Mouse (Mus musculus): ENCODE data around the gene Tyrobp. TPM values are rescaled to one million over a fixed set of nuclear protein-coding genes. Genes with fewer than 3 reads are reported as not detected.

Gene Tyrobp
- polyA plus RNA-seq (2012; rRNA removed), result 7.0 and 9.1 TPM in 2 replicates

DNA sequence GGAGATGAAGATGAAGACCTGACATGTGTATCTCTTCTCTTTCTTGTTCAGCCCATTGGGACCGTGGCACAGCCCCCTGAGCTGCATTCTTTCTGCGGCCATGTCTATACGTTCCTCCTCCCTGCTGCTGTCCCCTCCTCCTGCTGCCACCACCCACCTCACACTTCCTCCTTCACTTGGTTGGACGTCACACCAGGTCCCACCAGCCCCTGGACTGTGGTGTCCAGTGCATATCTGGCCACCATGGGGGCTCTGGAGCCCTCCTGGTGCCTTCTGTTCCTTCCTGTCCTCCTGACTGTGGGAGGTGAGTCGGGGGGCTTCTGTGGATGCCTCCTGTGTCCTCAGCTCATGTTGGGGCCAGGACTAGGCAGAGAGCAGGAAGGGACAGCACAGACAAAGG lies at the start of gene Tyrobp:
TSS of gene Tyrobp (plus strand) at position 165 of the 400 bp plus-strand sequence.
- Histone ChIP-seq H3K4me1 (ENCODE audit: control insufficient read depth, insufficient read depth, low read length) (peaks cover 2% of the 10 kb centered on the region; the same call in 1 of the 2 replicates), H3K27ac (ENCODE audit: control insufficient read depth, insufficient read depth, low read depth, low read length) (no peak within 1 kb of the TSS), H3K36me3 (ENCODE audit: control insufficient read depth, insufficient read depth, low read length) (no peaks in the 10 kb centered on the region), H3K4me3 (ENCODE audit: control insufficient read depth, low read depth, low read length) (no peak within 1 kb of the TSS), H3K27me3 (ENCODE audit: control insufficient read depth, insufficient read depth, low read length) (no peaks in the 10 kb centered on the region)
- TF ChIP-seq CTCF (IDR thresholded peaks at IDR 0.05; ENCODE audit: control insufficient read depth, insufficient read depth, insufficient replicate concordance, low read depth, low read length) (no peak), POLR2A (IDR thresholded peaks at IDR 0.05; ENCODE audit: control insufficient read depth, low read depth, low read length) (no peak)

DNA sequence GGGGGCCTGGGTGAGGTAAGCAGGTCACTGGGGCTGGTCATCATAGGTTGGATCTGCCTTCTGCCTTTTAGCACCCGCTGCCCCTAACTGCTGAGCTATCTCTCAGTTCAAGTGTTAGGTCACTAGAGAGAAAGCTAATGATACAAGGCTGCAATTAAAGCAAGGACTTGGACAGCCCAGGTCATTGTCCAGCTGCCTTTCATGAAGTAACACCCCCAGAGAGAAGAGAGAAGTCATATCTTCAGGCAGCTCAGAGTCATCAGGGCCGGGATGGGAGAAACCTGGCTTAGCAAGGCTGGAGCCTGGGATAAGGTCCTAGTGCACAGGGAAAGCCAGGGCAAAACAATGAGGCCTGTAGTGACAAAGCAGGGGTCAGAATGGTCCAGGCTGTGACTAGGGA lies 46.1 kb upstream of the Tyrobp start:
- Histone ChIP-seq H3K27ac (ENCODE audit: control insufficient read depth, insufficient read depth, low read depth, low read length) (no peak overlapping the region), H3K36me3 (ENCODE audit: control insufficient read depth, insufficient read depth, low read length) (no peaks in the 10 kb centered on the region), H3K27me3 (ENCODE audit: control insufficient read depth, insufficient read depth, low read length) (no peaks in the 10 kb centered on the region; the same call in none of the 2 replicates), H3K4me1 (ENCODE audit: control insufficient read depth, insufficient read depth, low read length) (peaks cover 4% of the 10 kb centered on the region; the same call in 1 of the 2 replicates), H3K4me3 (ENCODE audit: control insufficient read depth, low read depth, low read length) (no peak overlapping the region)
- no peak for TF ChIP-seq POLR2A (IDR thresholded peaks at IDR 0.05; ENCODE audit: control insufficient read depth, low read depth, low read length)
- TF ChIP-seq CTCF (IDR thresholded peaks at IDR 0.05; ENCODE audit: control insufficient read depth, insufficient read depth, insufficient replicate concordance, low read depth, low read length), result no peak

DNA sequence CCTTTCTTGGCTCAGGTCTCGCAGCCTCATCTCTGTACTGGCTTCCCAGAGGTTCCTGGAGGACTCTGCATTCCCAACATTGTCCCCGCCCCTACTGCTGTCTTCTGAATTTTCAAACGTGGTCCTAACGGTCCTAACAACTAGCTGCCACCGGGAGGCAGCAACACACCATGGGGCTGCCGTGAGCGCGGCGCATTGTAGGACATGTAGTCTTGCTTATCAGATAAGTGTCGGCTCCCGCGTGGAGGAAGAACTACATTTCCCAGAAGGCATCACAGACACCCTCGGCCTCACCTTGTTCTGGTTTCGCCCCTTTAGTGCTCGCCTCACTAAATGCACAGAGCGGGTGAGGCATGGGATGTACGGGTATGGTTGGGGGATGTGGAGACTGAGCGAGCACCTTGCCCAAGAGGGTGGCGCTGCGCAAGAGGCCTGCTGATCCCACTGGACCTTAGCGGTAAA lies 40.0 kb upstream of the Tyrobp start:
- Histone ChIP-seq H3K4me1 (ENCODE audit: control insufficient read depth, insufficient read depth, low read length) (peaks cover 8% of the 10 kb centered on the region), H3K27ac (ENCODE audit: control insufficient read depth, insufficient read depth, low read depth, low read length) (peak overlapping the region; percentile 24; the same call in 1 of the 2 replicates), H3K4me3 (ENCODE audit: control insufficient read depth, low read depth, low read length) (peak overlapping the region; percentile 79), H3K27me3 (ENCODE audit: control insufficient read depth, insufficient read depth, low read length) (no peaks in the 10 kb centered on the region), H3K36me3 (ENCODE audit: control insufficient read depth, insufficient read depth, low read length) (no peaks in the 10 kb centered on the region)
- TF ChIP-seq POLR2A (IDR thresholded peaks at IDR 0.05; ENCODE audit: control insufficient read depth, low read depth, low read length) (peak; percentile 69), CTCF (IDR thresholded peaks at IDR 0.05; ENCODE audit: control insufficient read depth, insufficient read depth, insufficient replicate concordance, low read depth, low read length) (peak; percentile 87; the same call in 1 of the 2 replicates)

DNA sequence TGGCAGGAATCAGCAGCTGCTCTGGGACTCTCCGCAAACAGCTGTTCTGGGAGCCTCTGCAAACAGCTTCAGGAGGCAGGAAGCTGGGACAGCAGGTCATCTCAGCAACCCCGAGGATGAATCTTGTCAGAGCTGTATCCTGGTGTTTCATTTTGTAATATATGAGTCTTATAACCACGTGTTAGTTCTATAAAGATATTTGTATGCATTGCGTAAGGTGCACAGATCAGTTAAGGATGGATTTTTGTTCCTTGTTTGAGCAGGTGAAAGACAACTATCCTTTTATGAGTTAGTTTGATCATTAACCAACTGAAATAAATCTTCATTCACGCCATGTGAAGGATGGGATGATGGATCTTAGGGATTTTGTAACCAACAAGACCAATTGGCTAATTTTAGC lies 33.5 kb upstream of the Tyrobp start:
- Histone ChIP-seq H3K36me3 (ENCODE audit: control insufficient read depth, insufficient read depth, low read length) (no peaks in the 10 kb centered on the region), H3K4me3 (ENCODE audit: control insufficient read depth, low read depth, low read length) (no peak overlapping the region), H3K27ac (ENCODE audit: control insufficient read depth, insufficient read depth, low read depth, low read length) (no peak overlapping the region), H3K4me1 (ENCODE audit: control insufficient read depth, insufficient read depth, low read length) (peaks cover 3% of the 10 kb centered on the region), H3K27me3 (ENCODE audit: control insufficient read depth, insufficient read depth, low read length) (no peaks in the 10 kb centered on the region)
- TF ChIP-seq CTCF (IDR thresholded peaks at IDR 0.05; ENCODE audit: control insufficient read depth, insufficient read depth, insufficient replicate concordance, low read depth, low read length), result no peak
- no peak for TF ChIP-seq POLR2A (IDR thresholded peaks at IDR 0.05; ENCODE audit: control insufficient read depth, low read depth, low read length)

DNA sequence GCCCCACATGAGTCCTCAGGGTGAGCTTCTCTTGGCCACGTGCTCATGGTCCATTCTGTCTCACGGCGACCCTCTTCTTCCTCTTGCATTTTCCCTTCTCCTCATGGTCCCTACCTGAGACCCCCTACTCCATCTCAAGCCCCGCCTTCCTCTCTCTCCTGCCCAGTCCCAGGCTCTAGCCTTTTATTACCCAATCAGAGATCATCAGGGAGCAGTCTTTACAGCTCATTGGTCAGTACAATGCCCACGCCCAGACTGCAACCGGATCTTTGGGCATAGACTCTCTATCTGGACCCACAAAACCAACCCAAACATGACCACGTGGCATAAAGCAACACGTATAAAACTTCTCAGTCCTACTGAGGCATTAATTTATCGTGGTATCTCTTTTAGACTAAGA lies 29.5 kb upstream of the Tyrobp start:
- TF ChIP-seq POLR2A (IDR thresholded peaks at IDR 0.05; ENCODE audit: control insufficient read depth, low read depth, low read length) (no peak), CTCF (IDR thresholded peaks at IDR 0.05; ENCODE audit: control insufficient read depth, insufficient read depth, insufficient replicate concordance, low read depth, low read length) (no peak)

DNA sequence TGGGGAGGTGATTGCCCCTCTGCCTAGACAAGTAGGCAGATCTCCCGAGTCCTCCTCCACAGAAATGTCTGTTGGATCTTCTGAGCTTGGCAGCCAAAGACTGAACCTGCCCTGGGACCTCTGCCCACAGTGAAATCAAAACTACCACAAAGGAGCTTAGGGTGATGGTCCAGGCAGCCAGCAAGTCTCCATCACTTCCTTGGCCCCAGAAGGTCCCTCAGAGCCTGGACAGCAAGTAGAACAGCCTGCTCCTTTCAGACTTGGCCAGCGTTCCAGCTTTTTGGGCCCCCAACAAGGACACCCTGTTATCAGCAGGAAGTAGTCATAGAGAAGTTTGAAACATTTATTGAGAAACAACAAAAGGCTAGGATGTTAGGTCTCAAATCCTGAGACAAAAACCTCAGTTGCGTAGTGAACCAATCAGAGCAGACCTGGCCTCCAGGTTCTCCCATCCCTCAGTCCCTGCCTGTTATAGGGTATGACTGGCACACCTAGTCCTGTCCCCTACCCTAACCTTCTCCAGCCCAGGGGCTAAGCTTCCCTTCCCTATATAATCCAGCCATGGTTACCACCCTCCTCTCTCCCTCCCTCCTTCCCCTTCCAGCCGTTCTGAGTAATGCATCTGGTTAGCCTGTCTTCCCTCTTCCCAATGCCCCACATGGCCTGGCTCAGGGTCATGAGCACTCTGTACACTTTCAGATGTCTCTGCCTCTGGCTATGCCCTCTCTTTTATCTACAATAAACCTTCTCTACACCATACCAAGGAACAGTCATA lies 20.6 kb upstream of the Tyrobp start:
- no peaks in the 10 kb centered on the region for H3K27me3 ChIP-seq (ENCODE audit: control insufficient read depth, insufficient read depth, low read length)
- H3K4me1 ChIP-seq (ENCODE audit: control insufficient read depth, insufficient read depth, low read length), result no peaks in the 10 kb centered on the region; the same call in 1 of the 2 replicates
- no peak overlapping the region for H3K27ac ChIP-seq (ENCODE audit: control insufficient read depth, insufficient read depth, low read depth, low read length)
- no peaks in the 10 kb centered on the region for H3K36me3 ChIP-seq (ENCODE audit: control insufficient read depth, insufficient read depth, low read length)
- TF ChIP-seq POLR2A (IDR thresholded peaks at IDR 0.05; ENCODE audit: control insufficient read depth, low read depth, low read length), result no peak
- no peak for TF ChIP-seq CTCF (IDR thresholded peaks at IDR 0.05; ENCODE audit: control insufficient read depth, insufficient read depth, insufficient replicate concordance, low read depth, low read length)
- no peak overlapping the region for H3K4me3 ChIP-seq (ENCODE audit: control insufficient read depth, low read depth, low read length)

More for the DNA sequence above, 29.5 kb upstream of the Tyrobp start:
- Histone ChIP-seq H3K27me3 (ENCODE audit: control insufficient read depth, insufficient read depth, low read length) (no peaks in the 10 kb centered on the region), H3K27ac (ENCODE audit: control insufficient read depth, insufficient read depth, low read depth, low read length) (no peak overlapping the region), H3K4me1 (ENCODE audit: control insufficient read depth, insufficient read depth, low read length) (no peaks in the 10 kb centered on the region), H3K4me3 (ENCODE audit: control insufficient read depth, low read depth, low read length) (no peak overlapping the region), H3K36me3 (ENCODE audit: control insufficient read depth, insufficient read depth, low read length) (no peaks in the 10 kb centered on the region)

DNA sequence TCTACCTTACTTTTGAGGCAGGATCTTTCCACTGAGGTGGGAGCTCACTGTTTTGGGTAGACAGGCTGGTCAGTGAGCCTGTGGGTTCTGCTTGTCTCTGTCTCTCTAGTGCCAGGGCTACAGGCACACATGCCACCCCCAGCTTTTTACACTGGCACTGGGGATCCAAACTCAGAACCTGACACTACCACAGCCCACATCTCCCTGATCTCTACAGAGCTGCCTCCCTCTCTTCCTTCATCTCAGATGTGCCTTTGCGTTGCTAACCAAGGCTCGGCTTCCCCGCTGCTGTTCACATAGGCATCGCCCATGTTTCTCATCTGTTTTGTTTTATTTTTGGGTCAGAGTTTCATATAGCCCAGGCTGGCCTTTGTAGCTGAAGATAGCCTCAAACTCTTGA lies 19.9 kb upstream of the Tyrobp start:
- Histone ChIP-seq H3K27ac (ENCODE audit: control insufficient read depth, insufficient read depth, low read depth, low read length) (no peak overlapping the region), H3K4me1 (ENCODE audit: control insufficient read depth, insufficient read depth, low read length) (no peaks in the 10 kb centered on the region; the same call in 1 of the 2 replicates), H3K27me3 (ENCODE audit: control insufficient read depth, insufficient read depth, low read length) (no peaks in the 10 kb centered on the region), H3K36me3 (ENCODE audit: control insufficient read depth, insufficient read depth, low read length) (no peaks in the 10 kb centered on the region), H3K4me3 (ENCODE audit: control insufficient read depth, low read depth, low read length) (no peak overlapping the region)
- TF ChIP-seq POLR2A (IDR thresholded peaks at IDR 0.05; ENCODE audit: control insufficient read depth, low read depth, low read length), result no peak
- no peak for TF ChIP-seq CTCF (IDR thresholded peaks at IDR 0.05; ENCODE audit: control insufficient read depth, insufficient read depth, insufficient replicate concordance, low read depth, low read length)
